Mouse (Mus musculus) forebrain, postnatal 0 days (tissue): ENCODE measurements around the gene C5ar1. TPM values are rescaled to one million over a fixed set of nuclear protein-coding genes. Genes with fewer than 3 reads are reported as not detected.
"Not testable (repeated sequence)": the region's sequence is repeated elsewhere in the genome, so short reads cannot be mapped to it uniquely, and the experiment has no call there.

Source experiments
- ATAC-seq: fragments of 200-750 bp; cut with Nextera tagmentation; 2 replicates; pipeline ENCODE4 v1.8.0; 2017; ENCODE audit warnings: mild to moderate bottlenecking, moderate library complexity
- DNase-seq: peaks from one replicate; pipeline ENCODE4 v3.0.0-alpha.2; 2015
- H3K27ac ChIP-seq: fragments of 300-500 bp; sonication (generic); 2 replicates; pipeline ENCODE4 v1.5.1; 2014; ENCODE audit warnings: low read depth, mild to moderate bottlenecking, antibody characterized with exemption, low read length, moderate library complexity, mixed read lengths
- H3K27me3 ChIP-seq: fragments of 300-500 bp; sonication (generic); 2 replicates; pipeline ENCODE4 v1.6.1; 2014; ENCODE audit warnings: mild to moderate bottlenecking, low read length, mixed read lengths; ENCODE audit not compliant: insufficient read depth
- H3K36me3 ChIP-seq: fragments of 300-500 bp; sonication (generic); 2 replicates; pipeline ENCODE4 v1.6.1; 2014; ENCODE audit warnings: mild to moderate bottlenecking, moderate library complexity; ENCODE audit not compliant: insufficient read depth
- H3K4me1 ChIP-seq: fragments of 300-500 bp; sonication (generic); 2 replicates; pipeline ENCODE4 v1.6.1; 2014; ENCODE audit warnings: antibody characterized with exemption; ENCODE audit not compliant: insufficient read depth
- H3K4me2 ChIP-seq: fragments of 300-500 bp; sonication (generic); 2 replicates; pipeline ENCODE4 v1.6.1; 2014; ENCODE audit warnings: low read depth, mild to moderate bottlenecking, moderate library complexity
- H3K4me3 ChIP-seq: fragments of 300-500 bp; sonication (generic); 2 replicates; pipeline ENCODE4 v1.5.1; 2014; ENCODE audit warnings: low read depth, low read length, mixed read lengths
- H3K9ac ChIP-seq: fragments of 300-500 bp; sonication (generic); 2 replicates; pipeline ENCODE4 v1.6.1; 2014; ENCODE audit warnings: mild to moderate bottlenecking
- H3K9me3 ChIP-seq: fragments of 300-500 bp; sonication (generic); 2 replicates; pipeline ENCODE4 v1.6.1; 2016; ENCODE audit warnings: low read length
- CTCF ChIP-seq: sonication (generic); IDR thresholded peaks from 2 replicates; pipeline ENCODE4 v1.5.1; 2016; ENCODE audit warnings: antibody characterized with exemption, control low read depth, low read depth
- WGBS: fragments of 180-500 bp; shearing (Covaris S2); extraction: QIAGEN DNeasy Blood & Tissue Kit; methylation state at CpG from one replicate; pipeline ENCODE4 v1.1.7; 2014; 5-methylcytosine and 5-hydroxymethylcytosine counted together
- polyA plus RNA-seq: library from polyadenylated mRNA; unstranded; fragments of >200 nt; fragmentation: Nextera tagmentation; extraction: Ambion mirVana; gene quantifications from 2 replicates; pipeline ENCODE4 v1.2.1, GENCODE M21; 2015
- total RNA-seq: library from RNA; depleted of rRNA; stranded (reverse); fragments of >200 nt; gene quantifications from 2 replicates; pipeline ENCODE4 v1.2.3, GENCODE M21; 2014

The C5ar1 gene
- total and polyA plus RNA-seq, 2 experiments from 2014 or later: 0.52 to 1.7 TPM

GRCm38 (mm10) chr7:16265856-16266255 lies 6.5 kb upstream of the C5ar1 start:
- Histone ChIP-seq H3K36me3 (no peaks in the 10 kb centered on the region; the same call in 1 of the 2 replicates), H3K27ac (no peak overlapping the region), H3K4me1 (no peaks in the 10 kb centered on the region), H3K27me3 (no peaks in the 10 kb centered on the region), H3K9me3 (no peaks in the 10 kb centered on the region), H3K4me3 (no peak overlapping the region), H3K9ac (no peak overlapping the region), H3K4me2 (no peak overlapping the region)
- no peak for ATAC-seq
- WGBS: 91% methylated on average over 11 of the region's 11 CpGs
- no peak for DNase-seq
- TF ChIP-seq CTCF: no peak

DNA sequence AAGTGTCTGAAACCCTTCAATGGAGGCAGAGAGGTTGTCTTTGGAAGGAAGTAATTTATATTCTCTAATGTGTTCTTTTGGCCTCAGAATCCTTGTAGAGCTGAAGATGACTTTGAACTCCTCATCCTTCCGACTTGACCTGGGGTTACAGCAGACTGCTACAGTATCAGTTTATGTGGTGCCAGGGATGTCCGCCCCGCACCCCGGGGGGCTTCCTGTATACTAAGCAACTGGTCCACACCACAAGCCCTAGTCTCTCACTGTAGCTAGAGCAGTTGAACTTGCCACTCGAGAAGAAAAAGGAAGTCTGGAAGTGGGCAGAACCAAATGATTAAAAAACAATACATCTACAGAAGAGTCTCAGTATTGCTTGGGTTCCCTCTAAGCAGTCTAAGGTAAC lies 4.5 kb upstream of the C5ar1 start:
- no peaks in the 10 kb centered on the region for H3K4me1 ChIP-seq
- no peak for ATAC-seq

GRCm38 (mm10) chr7:16263015-16263787 lies 3.9 kb upstream of the C5ar1 start:
- Histone ChIP-seq H3K9ac (no peak overlapping the region), H3K9me3 (no peaks in the 10 kb centered on the region), H3K4me2 (no peak overlapping the region), H3K36me3 (no peaks in the 10 kb centered on the region), H3K27ac (no peak overlapping the region), H3K27me3 (no peaks in the 10 kb centered on the region), H3K4me3 (no peak overlapping the region), H3K4me1 (no peaks in the 10 kb centered on the region)
- TF ChIP-seq CTCF: peak; percentile 76
- WGBS: 30% methylated on average over 8 of the region's 8 CpGs
- DNase-seq (peak; percentile 78), ATAC-seq (peak; percentile 45; the same call in 1 of the 2 replicates)

More for the DNA sequence above, 4.5 kb upstream of the C5ar1 start:
- Histone ChIP-seq H3K36me3 (no peaks in the 10 kb centered on the region; the same call in 1 of the 2 replicates), H3K4me2 (no peak overlapping the region), H3K27me3 (no peaks in the 10 kb centered on the region), H3K9me3 (no peaks in the 10 kb centered on the region), H3K27ac (no peak overlapping the region), H3K9ac (no peak overlapping the region), H3K4me3 (no peak overlapping the region)
- TF ChIP-seq CTCF: no peak
- WGBS: 91% methylated on average over 5 of the region's 5 CpGs
- DNase-seq: no peak

DNA sequence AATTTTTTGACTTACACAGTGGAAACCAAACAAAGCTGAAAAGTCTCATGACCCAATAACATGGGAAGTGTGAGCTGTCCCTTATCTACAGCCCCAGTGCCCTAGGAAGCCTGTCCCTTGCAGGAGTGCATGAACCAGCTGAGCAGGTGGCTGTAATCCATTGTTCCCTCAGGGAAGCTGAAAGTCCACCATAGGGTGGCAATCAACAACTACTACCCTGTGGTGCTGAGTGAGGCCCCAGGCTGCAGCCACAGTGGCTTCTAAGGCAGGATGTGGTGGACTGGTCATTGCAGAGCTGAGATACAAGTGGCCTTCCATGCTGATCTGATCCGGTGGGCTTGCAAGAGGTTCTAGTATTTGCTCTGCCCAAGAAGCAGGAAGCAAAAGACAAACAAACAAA lies 1.8 kb upstream of the C5ar1 start:
- Histone ChIP-seq H3K9ac (no peak overlapping the region), H3K27me3 (no peaks in the 10 kb centered on the region), H3K36me3 (no peaks in the 10 kb centered on the region), H3K4me2 (no peak overlapping the region), H3K4me1 (no peaks in the 10 kb centered on the region), H3K4me3 (no peak overlapping the region), H3K9me3 (no peaks in the 10 kb centered on the region), H3K27ac (no peak overlapping the region)
- 81% methylated on average over 1 of the region's 1 CpGs for WGBS
- DNase-seq (no peak), ATAC-seq (no peak)
- TF ChIP-seq CTCF: no peak

GRCm38 (mm10) chr7:16257830-16258229 lies 1.5 kb downstream of the C5ar1 start:
- no peaks in the 10 kb centered on the region for H3K4me1 ChIP-seq

GRCm38 (mm10) chr7:16255963-16256362 lies 3.4 kb downstream of the C5ar1 start:
- WGBS: 85% methylated on average over 4 of the region's 4 CpGs
- DNase-seq: not testable (repeated sequence)

More at GRCm38 (mm10) chr7:16257830-16258229, 1.5 kb downstream of the C5ar1 start:
- Histone ChIP-seq H3K4me2 (no peak overlapping the region), H3K36me3 (no peaks in the 10 kb centered on the region), H3K9ac (no peak overlapping the region), H3K27me3 (no peaks in the 10 kb centered on the region), H3K9me3 (no peaks in the 10 kb centered on the region), H3K4me3 (no peak overlapping the region), H3K27ac (no peak overlapping the region)
- 92% methylated on average over 11 of the region's 11 CpGs for WGBS
- DNase-seq (no peak), ATAC-seq (no peak)
- TF ChIP-seq CTCF: no peak

DNA sequence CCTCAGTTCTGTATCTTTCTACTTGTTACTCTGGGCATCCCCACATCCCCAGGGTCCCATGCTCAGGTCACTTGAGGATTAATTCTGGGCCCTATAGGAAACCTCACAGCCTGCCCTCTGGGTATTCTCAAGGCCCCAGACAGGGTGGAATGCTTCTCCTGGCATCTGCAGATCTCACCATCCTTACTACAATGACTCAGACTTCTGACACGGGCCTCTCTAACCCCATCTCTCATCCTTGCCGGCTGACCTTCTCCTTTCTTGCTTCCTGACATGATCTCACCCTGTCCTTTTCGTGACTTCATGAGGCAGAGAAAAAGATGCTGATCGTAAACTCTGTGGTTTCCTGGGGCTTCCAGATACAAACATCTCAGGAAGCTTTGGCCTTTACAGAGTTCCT lies 5.1 kb downstream of the C5ar1 start:
- Histone ChIP-seq H3K27ac (no peak overlapping the region), H3K4me2 (no peak overlapping the region), H3K4me1 (no peaks in the 10 kb centered on the region), H3K9me3 (no peaks in the 10 kb centered on the region), H3K4me3 (no peak overlapping the region), H3K27me3 (no peaks in the 10 kb centered on the region), H3K36me3 (no peaks in the 10 kb centered on the region), H3K9ac (no peak overlapping the region)
- no peak for TF ChIP-seq CTCF
- DNase-seq (no peak), ATAC-seq (no peak)
- 77% methylated on average over 4 of the region's 4 CpGs for WGBS

More at GRCm38 (mm10) chr7:16255963-16256362, 3.4 kb downstream of the C5ar1 start:
- H3K9ac ChIP-seq, H3K9me3 ChIP-seq, H3K4me2 ChIP-seq, H3K4me3 ChIP-seq, H3K4me1 ChIP-seq, H3K36me3 ChIP-seq, H3K27me3 ChIP-seq, ATAC-seq, H3K27ac ChIP-seq: not testable (repeated sequence)
